Mouse (Mus musculus) stomach, postnatal 0 days (tissue): ENCODE measurements at regions not wholly inside any gene's neighbourhood (a gene's known extent, or its start where the extent isn't known, plus 50 kb on each side); places are given as distances from the start of the nearest gene placed in this dataset.

Source experiments
- CTCF ChIP-seq: IDR thresholded peaks from 2 replicates; pipeline ENCODE4 v1.5.1; 2016; ENCODE audit warnings: antibody characterized with exemption, low read depth, mild to moderate bottlenecking, moderate library complexity
- EP300 ChIP-seq: optimal IDR thresholded peaks from 2 replicates; pipeline ENCODE3; 2016; ENCODE audit warnings: antibody characterized with exemption

DNA sequence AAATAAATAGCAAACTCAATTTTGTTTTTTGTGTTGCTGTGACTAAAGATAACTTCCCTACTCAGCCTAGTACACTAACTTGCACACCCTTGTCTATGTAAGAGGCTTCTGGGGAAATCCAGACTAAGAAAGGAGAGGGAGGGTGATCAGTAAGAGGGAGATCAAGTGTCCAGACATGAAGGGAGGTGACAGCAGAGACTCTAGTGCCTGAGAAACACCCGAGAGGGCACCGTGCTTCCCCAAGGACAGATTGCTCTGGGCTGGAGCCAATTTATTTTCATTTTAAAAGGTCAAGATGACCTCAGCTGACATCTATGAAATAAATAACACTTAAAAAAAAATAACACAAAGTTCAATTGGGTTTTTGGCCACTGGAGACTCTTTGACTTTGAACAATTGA lies 56.5 kb upstream of the Armc3 start:
- TF ChIP-seq CTCF (no peak), EP300 (no peak)
